Mouse (Mus musculus) erythroblast, embryonic 14.5 days (primary cell): ENCODE data around the gene Chpt1.

ENCODE experiments used
- GATA1 ChIP-seq: IDR thresholded peaks from 2 replicates; pipeline ENCODE4 v1.6.1; 2012; ENCODE audit warnings: low read length, inconsistent platforms, mixed read lengths
- TAL1 ChIP-seq: IDR thresholded peaks from 3 replicates; pipeline ENCODE4 v1.6.1; 2012; ENCODE audit warnings: low read length, inconsistent platforms, mixed read lengths

DNA sequence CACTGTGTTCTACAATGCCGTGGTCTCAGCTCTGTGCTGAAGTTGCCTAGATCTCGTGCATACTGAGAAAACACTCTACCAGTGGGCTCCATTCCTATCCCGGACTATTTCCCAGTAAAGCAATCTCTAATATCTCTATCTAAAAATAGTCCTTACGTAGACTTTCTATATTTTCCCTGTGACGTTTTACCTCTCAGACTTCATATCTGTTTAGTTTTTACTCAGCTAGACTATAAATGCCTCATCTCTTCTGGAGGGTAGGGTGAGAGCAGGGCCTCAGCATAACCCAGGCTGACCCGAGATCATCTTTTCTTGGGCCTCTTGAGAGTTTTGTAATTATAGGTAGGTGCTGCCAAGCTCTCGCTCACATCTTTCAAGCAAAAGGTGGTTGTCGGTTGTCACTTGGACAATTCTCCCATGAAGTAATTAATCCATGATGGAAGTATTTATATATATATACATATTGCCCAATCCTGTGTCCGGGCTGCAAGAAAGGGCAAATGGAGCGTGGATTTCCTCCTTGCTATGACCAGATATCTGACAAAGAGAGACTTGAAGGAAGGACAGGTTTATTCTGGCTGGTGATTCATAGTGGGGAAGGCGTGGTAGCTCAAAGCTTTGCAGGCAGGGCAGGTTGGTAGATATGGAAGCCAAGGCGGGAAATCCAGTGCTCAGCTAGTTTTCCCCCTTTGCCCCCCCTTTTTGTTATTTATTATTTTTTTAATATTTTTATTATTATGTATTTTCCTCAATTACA is 95.8 kb downstream of the Chpt1 start:
- no peak for TF ChIP-seq TAL1
- TF ChIP-seq GATA1 = no peak
